Mouse (Mus musculus) midbrain, embryonic 14.5 days (tissue): ENCODE results near the gene Atl1. TPM values are rescaled to one million over a fixed set of nuclear protein-coding genes. Genes with fewer than 3 reads are reported as not detected.
A peak's percentile ranks its signal among the peaks of the same experiment; 100 is the strongest.

Experiments used
- ATAC-seq: fragments of 200-750 bp; cut with Nextera tagmentation; 2 replicates; pipeline ENCODE4 v1.8.0; 2017; ENCODE audit warnings: moderate number of reproducible peaks, moderate library complexity; ENCODE audit not compliant: low FRiP score, low TSS enrichment
- DNase-seq: peaks from one replicate; pipeline ENCODE4 v3.0.0-alpha.2; 2015
- H3K27ac ChIP-seq: fragments of 300-500 bp; sonication (generic); replicated peaks from 2 replicates; pipeline ENCODE4 v1.5.1; 2014; ENCODE audit warnings: mild to moderate bottlenecking, low read depth, low read length, moderate library complexity
- H3K27me3 ChIP-seq: fragments of 300-500 bp; sonication (generic); 2 replicates; pipeline ENCODE4 v1.6.1; 2014; ENCODE audit warnings: low read length, control low read depth, mixed read lengths; ENCODE audit not compliant: control insufficient read depth, insufficient read depth
- H3K36me3 ChIP-seq: fragments of 300-500 bp; sonication (generic); 2 replicates; pipeline ENCODE4 v1.6.1; 2014; ENCODE audit warnings: low read length, control low read depth; ENCODE audit not compliant: control insufficient read depth, insufficient read depth
- H3K4me1 ChIP-seq: fragments of 300-500 bp; sonication (generic); 2 replicates; pipeline ENCODE4 v1.6.1; 2014; ENCODE audit warnings: mild to moderate bottlenecking, antibody characterized with exemption, low read length, control low read depth; ENCODE audit not compliant: control insufficient read depth, insufficient read depth
- H3K4me2 ChIP-seq: fragments of 300-500 bp; sonication (generic); 2 replicates; pipeline ENCODE4 v1.6.1; 2014; ENCODE audit warnings: mild to moderate bottlenecking, low read length, moderate library complexity
- H3K4me3 ChIP-seq: fragments of 300-500 bp; sonication (generic); replicated peaks from 2 replicates; pipeline ENCODE4 v1.5.1; 2014; ENCODE audit warnings: low read depth, low read length
- H3K9ac ChIP-seq: fragments of 300-500 bp; sonication (generic); replicated peaks from 2 replicates; pipeline ENCODE4 v1.6.1; 2014; ENCODE audit warnings: mild to moderate bottlenecking, low read length, moderate library complexity
- H3K9me3 ChIP-seq: fragments of 300-500 bp; sonication (generic); 2 replicates; pipeline ENCODE4 v1.6.1; 2016; ENCODE audit warnings: low read length, control low read depth, mixed read lengths; ENCODE audit not compliant: control insufficient read depth
- WGBS: fragments of 180-500 bp; shearing (Covaris S2); extraction: QIAGEN DNeasy Blood & Tissue Kit; methylation state at CpG from one replicate; pipeline ENCODE4 v1.1.7; 2014; 5-methylcytosine and 5-hydroxymethylcytosine counted together
- polyA plus RNA-seq: library from polyadenylated mRNA; unstranded; fragments of >200 nt; fragmentation: Nextera tagmentation; extraction: Ambion mirVana; gene quantifications from 2 replicates; pipeline ENCODE4 v1.2.1, GENCODE M21; 2014

Gene Atl1
- polyA plus RNA-seq, 1 experiment from 2014 or later: 157 TPM

GRCm38 (mm10) chr12:69941655-69942329 is 49.4 kb downstream of the Atl1 start:
- Histone ChIP-seq H3K27ac (no peak overlapping the region), H3K9ac (no peak overlapping the region), H3K9me3 (no peaks in the 10 kb centered on the region), H3K36me3 (peaks cover 46% of the 10 kb centered on the region), H3K4me2 (no peak overlapping the region), H3K4me1 (no peaks in the 10 kb centered on the region), H3K4me3 (no peak overlapping the region), H3K27me3 (no peaks in the 10 kb centered on the region)
- WGBS: 66% methylated on average over 1 of the region's 1 CpGs
- ATAC-seq (no peak), DNase-seq (no peak)

- Histone ChIP-seq H3K27ac (no peak overlapping the region), H3K4me3 (no peak overlapping the region), H3K9ac (no peak overlapping the region), H3K36me3 (peaks cover 48% of the 10 kb centered on the region), H3K27me3 (no peaks in the 10 kb centered on the region), H3K9me3 (no peaks in the 10 kb centered on the region), H3K4me2 (no peak overlapping the region), H3K4me1 (no peaks in the 10 kb centered on the region)
- WGBS: 91% methylated on average over 5 of the region's 5 CpGs
- ATAC-seq (no peak), DNase-seq (no peak)
These were observed 53.4 kb downstream of the Atl1 start for GRCm38 (mm10) chr12:69945861-69946260.

GRCm38 (mm10) chr12:69947502-69947901 is 55.1 kb downstream of the Atl1 start:
- H3K9me3 ChIP-seq: no peaks in the 10 kb centered on the region
- no peak overlapping the region for H3K4me2 ChIP-seq
- H3K27me3 ChIP-seq: no peaks in the 10 kb centered on the region
- 84% methylated on average over 3 of the region's 3 CpGs for WGBS
- no peaks in the 10 kb centered on the region for H3K4me1 ChIP-seq
- no peak overlapping the region for H3K4me3 ChIP-seq
- no peak overlapping the region for H3K9ac ChIP-seq
- no peak overlapping the region for H3K27ac ChIP-seq
- peaks cover 51% of the 10 kb centered on the region for H3K36me3 ChIP-seq
- no peak for DNase-seq
- ATAC-seq: no peak

- DNase-seq (no peak), ATAC-seq (no peak)
- WGBS: 93% methylated on average over 2 of the region's 2 CpGs
- Histone ChIP-seq H3K4me3 (no peak overlapping the region), H3K4me2 (no peak overlapping the region), H3K27ac (no peak overlapping the region), H3K9me3 (no peaks in the 10 kb centered on the region), H3K4me1 (no peaks in the 10 kb centered on the region), H3K36me3 (peaks cover 69% of the 10 kb centered on the region), H3K9ac (no peak overlapping the region), H3K27me3 (no peaks in the 10 kb centered on the region)
These were observed 65.0 kb downstream of the Atl1 start for GRCm38 (mm10) chr12:69957378-69957777.

GRCm38 (mm10) chr12:69962468-69962867 is 70.1 kb downstream of the Atl1 start:
- Histone ChIP-seq H3K9ac (no peak overlapping the region), H3K27ac (no peak overlapping the region), H3K4me2 (no peak overlapping the region), H3K4me1 (no peaks in the 10 kb centered on the region), H3K9me3 (no peaks in the 10 kb centered on the region), H3K36me3 (peaks cover 80% of the 10 kb centered on the region), H3K4me3 (no peak overlapping the region), H3K27me3 (no peaks in the 10 kb centered on the region)
- ATAC-seq (no peak), DNase-seq (peak; percentile 52)
- 68% methylated on average over 4 of the region's 4 CpGs for WGBS

- no peak overlapping the region for H3K4me3 ChIP-seq
- DNase-seq (no peak), ATAC-seq (no peak)
- no peak overlapping the region for H3K27ac ChIP-seq
- no peaks in the 10 kb centered on the region for H3K9me3 ChIP-seq
- 95% methylated on average over 6 of the region's 6 CpGs for WGBS
- no peaks in the 10 kb centered on the region for H3K27me3 ChIP-seq
- H3K4me1 ChIP-seq: no peaks in the 10 kb centered on the region
- H3K9ac ChIP-seq: no peak overlapping the region
- H3K4me2 ChIP-seq: no peak overlapping the region
- H3K36me3 ChIP-seq: peaks cover 83% of the 10 kb centered on the region
These were observed 70.7 kb downstream of the Atl1 start for GRCm38 (mm10) chr12:69963141-69963540.

GRCm38 (mm10) chr12:69965644-69966043 is 73.2 kb downstream of the Atl1 start:
- Histone ChIP-seq H3K4me1 (no peaks in the 10 kb centered on the region), H3K4me2 (no peak overlapping the region), H3K9ac (no peak overlapping the region), H3K4me3 (no peak overlapping the region), H3K9me3 (no peaks in the 10 kb centered on the region), H3K27me3 (no peaks in the 10 kb centered on the region), H3K27ac (no peak overlapping the region), H3K36me3 (peaks cover 79% of the 10 kb centered on the region)
- DNase-seq: no peak
- 85% methylated on average over 3 of the region's 3 CpGs for WGBS
- no peak for ATAC-seq

GRCm38 (mm10) chr12:69966071-69966470 is 73.7 kb downstream of the Atl1 start:
- H3K9me3 ChIP-seq: no peaks in the 10 kb centered on the region
- no peaks in the 10 kb centered on the region for H3K27me3 ChIP-seq
- no peak overlapping the region for H3K9ac ChIP-seq
- H3K36me3 ChIP-seq: peaks cover 76% of the 10 kb centered on the region
- ATAC-seq (no peak), DNase-seq (no peak)
- 96% methylated on average over 5 of the region's 5 CpGs for WGBS
- no peaks in the 10 kb centered on the region for H3K4me1 ChIP-seq
- H3K27ac ChIP-seq: no peak overlapping the region
- H3K4me3 ChIP-seq: no peak overlapping the region
- H3K4me2 ChIP-seq: no peak overlapping the region

GRCm38 (mm10) chr12:69967112-69967511 is 74.7 kb downstream of the Atl1 start:
- no peaks in the 10 kb centered on the region for H3K9me3 ChIP-seq
- no peak for DNase-seq
- ATAC-seq: no peak
- H3K27me3 ChIP-seq: no peaks in the 10 kb centered on the region
- no peak overlapping the region for H3K4me2 ChIP-seq
- 92% methylated on average over 6 of the region's 6 CpGs for WGBS
- H3K36me3 ChIP-seq: peaks cover 66% of the 10 kb centered on the region
- H3K27ac ChIP-seq: no peak overlapping the region
- H3K9ac ChIP-seq: no peak overlapping the region
- H3K4me1 ChIP-seq: no peaks in the 10 kb centered on the region
- H3K4me3 ChIP-seq: no peak overlapping the region
